ENCODE assay signal across 15 mouse cellular contexts in the genomic region with DNA sequence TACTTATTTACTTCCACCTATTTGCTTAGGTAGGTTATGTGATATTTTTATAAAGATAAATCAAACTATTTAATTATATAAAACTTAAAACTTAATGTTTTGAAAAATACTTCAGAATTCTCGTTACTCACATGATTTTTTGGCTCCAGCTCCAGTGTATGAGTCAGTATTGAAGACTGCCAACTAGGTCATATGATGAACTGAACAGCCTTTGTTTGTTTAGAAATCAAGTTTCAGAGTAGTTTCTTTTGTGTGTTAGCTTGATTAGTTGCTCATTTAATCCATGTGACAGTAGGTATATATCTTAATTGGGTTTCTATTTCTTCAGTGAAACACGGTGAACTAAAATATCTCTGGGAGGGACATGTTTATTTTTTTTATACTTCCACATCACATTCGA. TPM values are rescaled to one million over a fixed set of nuclear protein-coding genes. Genes with fewer than 3 reads are reported as not detected.
DNase-seq lines count a peak whose midpoint lies in the region; ATAC-seq and TF ChIP-seq lines count a peak whose summit lies in the region.
"Had no signal": no experiment of that assay in that cellular context is flagged by ENCODE, and none has a peak within 500 bp of the region (broad histone marks: within the 10 kb centered on the region; RNA-seq: fewer than 3 reads in every experiment).

No protein-coding gene starts in this region.

- no peak for ATAC-seq in midbrain, postnatal 0 days (ENCODE audit: low FRiP score)
- ATAC-seq in midbrain, embryonic 15.5 days (replicated peaks), result no peak

- H3K4me3 ChIP-seq in midbrain, postnatal 0 days (ENCODE audit: low read depth, low read length), result no peak overlapping the region
- H3K4me3 ChIP-seq in midbrain, embryonic 15.5 days, result no peak overlapping the region
- H3K4me3 ChIP-seq: forebrain, embryonic 12.5 days; neural tube, embryonic 13.5 days had no signal

- H3K4me2 ChIP-seq in midbrain, postnatal 0 days (ENCODE audit: low read depth, low read length, poor library complexity, severe bottlenecking), result no peak overlapping the region
- no peak overlapping the region for H3K4me2 ChIP-seq in midbrain, embryonic 15.5 days
- H3K4me2 ChIP-seq: forebrain, embryonic 12.5 days; neural tube, embryonic 13.5 days had no signal

- no peak for TF ChIP-seq CTCF in midbrain, postnatal 0 days (IDR thresholded peaks at IDR 0.05)

- H3K9ac ChIP-seq in midbrain, postnatal 0 days (replicated peaks; ENCODE audit: low read length, poor library complexity, severe bottlenecking), result no peak overlapping the region
- no peak overlapping the region for H3K9ac ChIP-seq in midbrain, embryonic 15.5 days
- H3K9ac ChIP-seq: forebrain, embryonic 12.5 days; neural tube, embryonic 13.5 days had no signal

- WGBS in midbrain, postnatal 0 days, result 87% methylated on average over 3 of the region's 3 CpGs
- WGBS in midbrain, embryonic 15.5 days, result 88% methylated on average over 3 of the region's 3 CpGs

- peak; percentile 18 for DNase-seq in adrenal gland, adult 2 months
- no peak for DNase-seq in adrenal gland, postnatal 25 days
- DNase-seq in heart, adult 8-10 months (ENCODE audit: low spot score), result peak; percentile 31
- no peak for DNase-seq in heart, postnatal 25 days (ENCODE audit: low spot score)
- DNase-seq in midbrain, postnatal 0 days (ENCODE audit: low spot score), result peak; percentile 19
- DNase-seq in skeletal muscle tissue, adult 2 months (ENCODE audit: low read depth, low spot score), result peak; percentile 26
- DNase-seq in left cerebral cortex, postnatal 36 days (ENCODE audit: low spot score in 2 of 2), result no peak
- DNase-seq: gastrocnemius, postnatal 14 days; heart, postnatal 4 days; layer of hippocampus, adult 9-11 months; midbrain, embryonic 14.5 days; thymus, postnatal 14 days had no signal

- H3K36me3 ChIP-seq in midbrain, postnatal 0 days (ENCODE audit: insufficient read depth, low read length), result 0 out of 2 replicates have a peak, but pooled peaks cover 3% of the 10 kb centered on the region
- H3K36me3 ChIP-seq in midbrain, embryonic 15.5 days (replicated peaks), result 0 out of 2 replicates have a peak, but pooled peaks cover 3% of the 10 kb centered on the region

- intact Hi-C loops in heart, postnatal 25 days (cut with DNase I), result no loop called here
- intact Hi-C loops in left cerebral cortex, postnatal 36 days (cut with DNase I), result no loop called here

- no peaks in the 10 kb centered on the region for H3K9me3 ChIP-seq in midbrain, postnatal 0 days (ENCODE audit: low read length)
- no peaks in the 10 kb centered on the region for H3K9me3 ChIP-seq in midbrain, embryonic 15.5 days
- H3K9me3 ChIP-seq: forebrain, embryonic 12.5 days; neural tube, embryonic 13.5 days had no signal

- no peaks in the 10 kb centered on the region for H3K4me1 ChIP-seq in midbrain, postnatal 0 days (ENCODE audit: insufficient read depth, low read length)
- no peaks in the 10 kb centered on the region for H3K4me1 ChIP-seq in midbrain, embryonic 15.5 days
- H3K4me1 ChIP-seq: forebrain, embryonic 12.5 days; neural tube, embryonic 13.5 days had no signal

- no peaks in the 10 kb centered on the region for H3K27me3 ChIP-seq in midbrain, postnatal 0 days (ENCODE audit: insufficient read depth, low read length)
- no peaks in the 10 kb centered on the region for H3K27me3 ChIP-seq in midbrain, embryonic 15.5 days (replicated peaks)
- H3K27me3 ChIP-seq: forebrain, embryonic 12.5 days; neural tube, embryonic 13.5 days had no signal

- H3K27ac ChIP-seq in midbrain, postnatal 0 days (ENCODE audit: low read depth, low read length), result no peak overlapping the region
- no peak overlapping the region for H3K27ac ChIP-seq in midbrain, embryonic 15.5 days
- H3K27ac ChIP-seq: forebrain, embryonic 12.5 days; neural tube, embryonic 13.5 days had no signal

RNA-seq across cellular contexts. Expression of a gene that starts 33.8 kb away (rescaled TPM):
- total RNA-seq in adrenal gland, adult 2 months (2021), result 10 to 100 TPM; 49.0 to 52.6 TPM
- 19.4 and 30.4 TPM in 2 replicates for polyA plus RNA-seq in adrenal gland, adult 2 months (2012; rRNA removed)
- total RNA-seq in adrenal gland, postnatal 25 days (2021), result 37.4 and 46.8 TPM in 2 replicates
- total RNA-seq in heart, adult 8-10 months (2022), result 10 to 100 TPM; 22.9 to 26.7 (median 23.8) TPM
- total RNA-seq in heart, postnatal 25 days (2021), result 10 to 100 TPM; 23.7 to 24.1 TPM
- total RNA-seq in midbrain, postnatal 0 days (2014; rRNA removed), result 93.8 and 106 TPM in 2 replicates
- polyA plus RNA-seq in midbrain, postnatal 0 days (2015; fragmentation: Nextera tagmentation; extraction: Ambion mirVana), result 104 and 105 TPM in 2 replicates
- polyA plus RNA-seq in midbrain, embryonic 15.5 days (2015; fragmentation: Nextera tagmentation; extraction: Ambion mirVana), result 129 and 133 TPM in 2 replicates
- 10 to 100 TPM; 87.3 to 95.6 TPM for total RNA-seq in left cerebral cortex, postnatal 36 days (2021)

RNA-seq across cellular contexts. Expression of a gene that starts 51.7 kb away (rescaled TPM):
- 10 to 100 TPM; 23.3 to 35.1 TPM for total RNA-seq in adrenal gland, adult 2 months (2021)
- 37.2 and 41.8 TPM in 2 replicates for polyA plus RNA-seq in adrenal gland, adult 2 months (2012; rRNA removed)
- 40.4 and 46.2 TPM in 2 replicates for total RNA-seq in adrenal gland, postnatal 25 days (2021)
- total RNA-seq in heart, adult 8-10 months (2022), result 10 to 100 TPM; 41.9 to 56.1 (median 50.6) TPM
- 100 to 1,000 TPM; 150 to 166 TPM for total RNA-seq in heart, postnatal 25 days (2021)
- total RNA-seq in midbrain, postnatal 0 days (2014; rRNA removed), result 51.2 and 66.4 TPM in 2 replicates
- polyA plus RNA-seq in midbrain, postnatal 0 days (2015; fragmentation: Nextera tagmentation; extraction: Ambion mirVana), result 81.5 and 83.4 TPM in 2 replicates
- 71.6 and 73.2 TPM in 2 replicates for polyA plus RNA-seq in midbrain, embryonic 15.5 days (2015; fragmentation: Nextera tagmentation; extraction: Ambion mirVana)
- 10 to 100 TPM; 16.0 to 18.3 TPM for total RNA-seq in left cerebral cortex, postnatal 36 days (2021)

Comparison
In these comparisons a context has a peak if more than half of its experiments do, and no peak if none do; other contexts are left out.
1. DNase-seq: peak in adrenal gland, adult 2 months (single experiment), heart, adult 8-10 months (single experiment), midbrain, postnatal 0 days (single experiment) and skeletal muscle tissue, adult 2 months (single experiment); none in adrenal gland, postnatal 25 days (single experiment), heart, postnatal 25 days (single experiment) and left cerebral cortex, postnatal 36 days (0 of 2).